Mouse (Mus musculus): ENCODE measurements around the gene Cbln1. TPM values are rescaled to one million over a fixed set of nuclear protein-coding genes. Genes with fewer than 3 reads are reported as not detected.

The Cbln1 gene
- polyA plus RNA-seq, 1 experiment = 95.3 TPM

GRCm38 (mm10) chr8:87469931-87470833, 2.2 kb downstream of the Cbln1 start:
- DNase-seq (ENCODE audit: low read depth) = peak; percentile 56
- TF ChIP-seq POLR2A (IDR thresholded peaks at IDR 0.05; ENCODE audit: borderline replicate concordance, extremely low read depth, insufficient read depth, insufficient read length, poor library complexity, severe bottlenecking) = no peak
- no peak for TF ChIP-seq CTCF (IDR thresholded peaks at IDR 0.05; ENCODE audit: borderline replicate concordance, extremely low read depth, insufficient read depth, insufficient read length)

GRCm38 (mm10) chr8:87468958-87469815, 3.2 kb downstream of the Cbln1 start:
- DNase-seq (ENCODE audit: low read depth) = peak; percentile 46
- TF ChIP-seq CTCF (IDR thresholded peaks at IDR 0.05; ENCODE audit: borderline replicate concordance, extremely low read depth, insufficient read depth, insufficient read length) = no peak
- TF ChIP-seq POLR2A (IDR thresholded peaks at IDR 0.05; ENCODE audit: borderline replicate concordance, extremely low read depth, insufficient read depth, insufficient read length, poor library complexity, severe bottlenecking) = no peak

GRCm38 (mm10) chr8:87468416-87468957, 3.9 kb downstream of the Cbln1 start:
- TF ChIP-seq CTCF (IDR thresholded peaks at IDR 0.05; ENCODE audit: borderline replicate concordance, extremely low read depth, insufficient read depth, insufficient read length) (no peak), POLR2A (IDR thresholded peaks at IDR 0.05; ENCODE audit: borderline replicate concordance, extremely low read depth, insufficient read depth, insufficient read length, poor library complexity, severe bottlenecking) (no peak)
- no peak for DNase-seq (ENCODE audit: low read depth)

- no peak for TF ChIP-seq CTCF (IDR thresholded peaks at IDR 0.05; ENCODE audit: borderline replicate concordance, extremely low read depth, insufficient read depth, insufficient read length)
- TF ChIP-seq POLR2A (IDR thresholded peaks at IDR 0.05; ENCODE audit: borderline replicate concordance, extremely low read depth, insufficient read depth, insufficient read length, poor library complexity, severe bottlenecking) = no peak
- DNase-seq (ENCODE audit: low read depth) = no peak
These were observed 4.5 kb downstream of the Cbln1 start for GRCm38 (mm10) chr8:87467906-87468305.

GRCm38 (mm10) chr8:87466936-87467602, 5.3 kb downstream of the Cbln1 start:
- TF ChIP-seq CTCF (IDR thresholded peaks at IDR 0.05; ENCODE audit: borderline replicate concordance, extremely low read depth, insufficient read depth, insufficient read length) = no peak
- no peak for DNase-seq (ENCODE audit: low read depth)

- TF ChIP-seq POLR2A (IDR thresholded peaks at IDR 0.05; ENCODE audit: borderline replicate concordance, extremely low read depth, insufficient read depth, insufficient read length, poor library complexity, severe bottlenecking) (no peak), CTCF (IDR thresholded peaks at IDR 0.05; ENCODE audit: borderline replicate concordance, extremely low read depth, insufficient read depth, insufficient read length) (no peak)
- DNase-seq (ENCODE audit: low read depth) = no peak
These were observed 6.1 kb downstream of the Cbln1 start for GRCm38 (mm10) chr8:87466335-87466734.

GRCm38 (mm10) chr8:87464446-87464845, 8.0 kb downstream of the Cbln1 start:
- TF ChIP-seq CTCF (IDR thresholded peaks at IDR 0.05; ENCODE audit: borderline replicate concordance, extremely low read depth, insufficient read depth, insufficient read length) = no peak
- no peak for TF ChIP-seq POLR2A (IDR thresholded peaks at IDR 0.05; ENCODE audit: borderline replicate concordance, extremely low read depth, insufficient read depth, insufficient read length, poor library complexity, severe bottlenecking)
- no peak for DNase-seq (ENCODE audit: low read depth)

- TF ChIP-seq POLR2A (IDR thresholded peaks at IDR 0.05; ENCODE audit: borderline replicate concordance, extremely low read depth, insufficient read depth, insufficient read length, poor library complexity, severe bottlenecking) (no peak), CTCF (IDR thresholded peaks at IDR 0.05; ENCODE audit: borderline replicate concordance, extremely low read depth, insufficient read depth, insufficient read length) (no peak)
- no peak for DNase-seq (ENCODE audit: low read depth)
These were observed 10.6 kb downstream of the Cbln1 start for GRCm38 (mm10) chr8:87461801-87462200.

- DNase-seq (ENCODE audit: low read depth) = no peak
- TF ChIP-seq CTCF (IDR thresholded peaks at IDR 0.05; ENCODE audit: borderline replicate concordance, extremely low read depth, insufficient read depth, insufficient read length) (no peak), POLR2A (IDR thresholded peaks at IDR 0.05; ENCODE audit: borderline replicate concordance, extremely low read depth, insufficient read depth, insufficient read length, poor library complexity, severe bottlenecking) (no peak)
These were observed 15.5 kb downstream of the Cbln1 start for GRCm38 (mm10) chr8:87456949-87457348.

GRCm38 (mm10) chr8:87452815-87453214, 19.6 kb downstream of the Cbln1 start:
- no peak for DNase-seq (ENCODE audit: low read depth)
- TF ChIP-seq POLR2A (IDR thresholded peaks at IDR 0.05; ENCODE audit: borderline replicate concordance, extremely low read depth, insufficient read depth, insufficient read length, poor library complexity, severe bottlenecking) = no peak
- TF ChIP-seq CTCF (IDR thresholded peaks at IDR 0.05; ENCODE audit: borderline replicate concordance, extremely low read depth, insufficient read depth, insufficient read length) = no peak

GRCm38 (mm10) chr8:87451737-87452136, 20.7 kb downstream of the Cbln1 start:
- TF ChIP-seq CTCF (IDR thresholded peaks at IDR 0.05; ENCODE audit: borderline replicate concordance, extremely low read depth, insufficient read depth, insufficient read length) (no peak), POLR2A (IDR thresholded peaks at IDR 0.05; ENCODE audit: borderline replicate concordance, extremely low read depth, insufficient read depth, insufficient read length, poor library complexity, severe bottlenecking) (no peak)
- DNase-seq (ENCODE audit: low read depth) = no peak
